Mouse (Mus musculus): ENCODE data around the gene Olfr944.

DNA sequence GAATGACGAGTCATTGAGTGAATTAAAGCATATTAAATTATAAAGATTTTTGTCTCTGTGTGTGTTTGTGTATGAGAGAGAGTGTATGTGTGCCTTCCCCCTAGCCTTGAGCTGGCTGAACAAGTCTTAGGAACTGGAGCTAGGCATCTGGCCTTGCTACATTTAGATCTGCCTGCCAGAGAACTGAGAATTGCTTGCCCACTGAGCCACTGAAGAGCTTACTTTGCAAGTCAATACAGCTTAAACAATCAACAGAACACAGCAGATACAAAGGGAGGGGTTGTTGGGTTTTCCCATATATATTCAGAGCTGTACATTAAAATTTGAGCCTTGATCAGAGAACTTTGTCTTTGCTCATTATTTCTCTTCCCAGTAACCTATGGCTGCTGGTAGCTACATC lies 49.3 kb upstream of the Olfr944 start:
- TF ChIP-seq CTCF (IDR thresholded peaks at IDR 0.05; ENCODE audit: low read depth, low read length) (no peak), POLR2AphosphoS5 (IDR thresholded peaks at IDR 0.05; ENCODE audit: insufficient replicate concordance, low read depth, low read length) (no peak), TAL1 (conservative IDR thresholded peaks at IDR 0.05; ENCODE audit: low read depth, low read length) (no peak), GATA1 (IDR thresholded peaks at IDR 0.05; ENCODE audit: borderline replicate concordance, low read length) (no peak), GATA2 (IDR thresholded peaks at IDR 0.05; ENCODE audit: borderline replicate concordance, low read depth, low read length) (no peak)

Measured in G1E (cell line).